Mouse (Mus musculus): Measurements from ENCODE around the gene Cog2.

DNA sequence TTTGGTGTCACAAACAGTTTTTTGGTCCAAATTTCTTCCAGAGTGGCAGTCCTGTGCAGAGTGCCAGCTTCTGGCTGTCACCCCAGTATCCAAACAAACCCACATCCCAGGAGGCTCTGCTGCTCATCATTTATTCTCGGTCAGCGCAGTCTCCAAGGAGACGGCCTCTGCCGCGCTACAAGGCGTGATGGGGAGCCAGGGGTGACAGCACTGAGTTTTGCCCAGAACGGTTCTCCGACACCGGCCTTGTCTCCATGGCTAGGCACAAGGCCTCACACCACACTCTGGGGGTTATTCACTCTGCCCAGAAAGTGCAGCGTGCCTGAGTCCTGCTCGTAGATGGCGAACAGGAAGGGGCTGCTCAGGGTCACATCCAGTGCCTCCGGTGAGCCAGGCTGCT lies 36.1 kb downstream of the Cog2 start:
- TF ChIP-seq CTCF (conservative IDR thresholded peaks at IDR 0.05; ENCODE audit: low read length) (no peak), NANOG (IDR thresholded peaks at IDR 0.05; ENCODE audit: borderline replicate concordance, low read length) (no peak)

All from E14TG2a.4 (cell line).